Mouse (Mus musculus): ENCODE data around the gene Gm9918.

The Gm9918 gene

GRCm38 (mm10) chr15:102245891-102246741 lies 24.2 kb upstream of the Gm9918 start:
- peak; percentile 84 to 91 for DNase-seq

GRCm38 (mm10) chr15:102246866-102247251 lies 23.5 kb upstream of the Gm9918 start:
- DNase-seq = peak; percentile 97 to 99

GRCm38 (mm10) chr15:102247252-102248130 lies 22.9 kb upstream of the Gm9918 start:
- peak; percentile 84 to 90 for DNase-seq

- DNase-seq = peak in 1 of 2 experiments; percentile 26
Observed at GRCm38 (mm10) chr15:102248131-102248811, 22.1 kb upstream of the Gm9918 start.

GRCm38 (mm10) chr15:102248812-102249191 lies 21.6 kb upstream of the Gm9918 start:
- DNase-seq = peak; percentile 49 to 73

- peak; percentile 70 to 79 for DNase-seq
Observed at GRCm38 (mm10) chr15:102249251-102249691, 21.1 kb upstream of the Gm9918 start.

- DNase-seq = no peak
Observed at GRCm38 (mm10) chr15:102249967-102250366, 20.4 kb upstream of the Gm9918 start.

GRCm38 (mm10) chr15:102250521-102250920 lies 19.8 kb upstream of the Gm9918 start:
- DNase-seq = no peak

GRCm38 (mm10) chr15:102255547-102256255 lies 14.7 kb upstream of the Gm9918 start:
- DNase-seq = peak; percentile 58 to 74

- DNase-seq = no peak
Observed at GRCm38 (mm10) chr15:102256431-102257201, 13.7 kb upstream of the Gm9918 start.

- peak; percentile 64 to 73 for DNase-seq
Observed at GRCm38 (mm10) chr15:102257202-102258075, 12.9 kb upstream of the Gm9918 start, which contains the start of gene Rarg. TSS of gene Rarg (minus strand) at chr15:102257517.

GRCm38 (mm10) chr15:102258076-102258470 lies 12.3 kb upstream of the Gm9918 start:
- DNase-seq = peak; percentile 63 to 76

- no peak for DNase-seq
Observed at GRCm38 (mm10) chr15:102258581-102259253, 11.6 kb upstream of the Gm9918 start.

GRCm38 (mm10) chr15:102262582-102262981 lies 7.8 kb upstream of the Gm9918 start:
- DNase-seq = no peak

- DNase-seq = no peak
Observed at GRCm38 (mm10) chr15:102263037-102263436, 7.3 kb upstream of the Gm9918 start.

- no peak for DNase-seq
Observed at GRCm38 (mm10) chr15:102265548-102265947, 4.8 kb upstream of the Gm9918 start.

GRCm38 (mm10) chr15:102271441-102271840 lies 1.1 kb downstream of the Gm9918 start:
- DNase-seq = peak in 1 of 2 experiments; percentile 29

- DNase-seq = no peak
Observed at GRCm38 (mm10) chr15:102273982-102274716, 3.8 kb downstream of the Gm9918 start.

GRCm38 (mm10) chr15:102278726-102279091 lies 8.3 kb downstream of the Gm9918 start:
- no peak for DNase-seq

Measured in kidney, postnatal 4 days (tissue).